Mouse (Mus musculus): Measurements from ENCODE around the gene Ecel1.

DNA sequence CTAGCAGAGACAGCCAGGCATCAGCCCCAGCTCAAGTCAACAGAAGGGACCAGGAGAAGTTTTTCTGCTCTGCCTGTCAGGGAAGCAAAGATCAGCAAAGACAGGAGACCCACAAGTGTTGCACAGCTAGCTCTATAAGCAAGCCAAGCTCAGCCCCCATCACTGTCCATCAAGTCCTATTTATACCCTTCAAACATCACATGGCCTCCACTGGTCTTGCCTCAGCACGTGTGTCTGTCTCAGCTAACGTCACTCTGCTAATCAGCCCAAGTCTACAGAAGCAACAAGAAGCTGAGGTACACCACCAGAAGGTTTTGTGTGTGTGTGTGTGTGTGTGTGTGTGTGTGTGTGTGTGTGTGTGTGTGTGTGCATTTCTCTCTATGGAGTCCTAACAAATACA is 44.5 kb upstream of the Ecel1 start:
- TF ChIP-seq EP300 (IDR thresholded peaks at IDR 0.05; ENCODE audit: low read depth) (no peak), CTCF (IDR thresholded peaks at IDR 0.05; ENCODE audit: low read depth) (no peak)
